Mouse (Mus musculus) cerebellum, adult 2 months (tissue): ENCODE results near the gene Pde8a.

Experiments
- CTCF ChIP-seq: fragments of 200-500 bp; IDR thresholded peaks from 2 replicates; pipeline ENCODE4 v1.5.1; 2011; ENCODE audit warnings: low read depth, mild to moderate bottlenecking, control low read depth, low read length, moderate library complexity, borderline replicate concordance; ENCODE audit not compliant: insufficient read depth
- POLR2A ChIP-seq: fragments of 200-500 bp; IDR thresholded peaks from 2 replicates; pipeline ENCODE4 v1.6.1; 2011; ENCODE audit warnings: low read length, control low read depth, borderline replicate concordance; ENCODE audit not compliant: insufficient read depth

DNA sequence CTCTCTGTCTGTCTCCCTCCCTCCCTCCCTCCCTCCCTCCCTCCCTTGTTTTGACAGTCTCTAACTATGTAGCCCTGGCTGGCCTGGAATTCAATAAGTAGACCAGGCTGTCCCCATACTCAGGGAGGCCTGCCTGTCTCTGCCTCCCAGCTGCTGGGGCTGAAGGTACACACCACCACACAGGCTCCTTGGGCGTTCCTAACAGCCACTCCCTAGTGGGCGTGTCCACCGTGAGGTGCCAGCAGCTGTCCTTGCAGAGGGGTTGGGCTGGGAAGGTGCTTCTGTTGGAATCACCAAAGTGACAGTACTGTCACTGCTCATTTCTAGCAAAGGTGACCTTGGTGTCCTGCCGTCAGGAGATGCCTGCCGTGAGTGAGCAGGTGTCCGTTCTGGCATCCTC, 113.5 kb downstream of the Pde8a start:
- TF ChIP-seq POLR2A = no peak
- no peak for TF ChIP-seq CTCF
